Mouse (Mus musculus) erythroblast, embryonic 14.5 days (primary cell): ENCODE measurements around the gene Usb1. TPM values are rescaled to one million over a fixed set of nuclear protein-coding genes. Genes with fewer than 3 reads are reported as not detected.
"Not testable (repeated sequence)": the region's sequence is repeated elsewhere in the genome, so short reads cannot be mapped to it uniquely, and the experiment has no call there.

Source experiments
- H3K27me3 ChIP-seq: 2 replicates; pipeline ENCODE4 v1.6.1; 2012; ENCODE audit warnings: inconsistent platforms; ENCODE audit not compliant: control insufficient read depth
- H3K36me3 ChIP-seq: 2 replicates; pipeline ENCODE4 v1.6.1; 2012; ENCODE audit warnings: mild to moderate bottlenecking, inconsistent platforms; ENCODE audit not compliant: control insufficient read depth
- H3K4me1 ChIP-seq: 2 replicates; pipeline ENCODE4 v1.6.1; 2012; ENCODE audit warnings: inconsistent platforms; ENCODE audit not compliant: control insufficient read depth
- H3K4me3 ChIP-seq: replicated peaks from 2 replicates; pipeline ENCODE3; 2012; ENCODE audit warnings: moderate library complexity, mild to moderate bottlenecking, inconsistent platforms
- H3K9me3 ChIP-seq: 2 replicates; pipeline ENCODE4 v1.6.1; 2012; ENCODE audit warnings: low read length, inconsistent platforms, mixed read lengths; ENCODE audit not compliant: control insufficient read depth
- GATA1 ChIP-seq: IDR thresholded peaks from 2 replicates; pipeline ENCODE4 v1.6.1; 2012; ENCODE audit warnings: low read length, inconsistent platforms, mixed read lengths
- TAL1 ChIP-seq: IDR thresholded peaks from 3 replicates; pipeline ENCODE4 v1.6.1; 2012; ENCODE audit warnings: low read length, inconsistent platforms, mixed read lengths
- polyA plus RNA-seq: library from polyadenylated mRNA; stranded (reverse); fragments of >175 nt; gene quantifications from 2 replicates; pipeline ENCODE4 v1.2.3, GENCODE M21; 2012

The Usb1 gene
- polyA plus RNA-seq, 1 experiment, result 0.78 TPM

- no peaks in the 10 kb centered on the region for H3K27me3 ChIP-seq
- TF ChIP-seq GATA1 (no peak), TAL1 (no peak)
- no peaks in the 10 kb centered on the region for H3K36me3 ChIP-seq
- H3K4me3 ChIP-seq, result no peak overlapping the region
- 0 out of 2 replicates have a peak, but pooled peaks cover 3% of the 10 kb centered on the region for H3K9me3 ChIP-seq
- H3K4me1 ChIP-seq, result no peaks in the 10 kb centered on the region
Observed at GRCm38 (mm10) chr8:95377863-95378291, 45.8 kb downstream of the Usb1 start.

GRCm38 (mm10) chr8:95378928-95379327, 46.8 kb downstream of the Usb1 start:
- not testable (repeated sequence) for H3K36me3 ChIP-seq, H3K9me3 ChIP-seq, H3K27me3 ChIP-seq

DNA sequence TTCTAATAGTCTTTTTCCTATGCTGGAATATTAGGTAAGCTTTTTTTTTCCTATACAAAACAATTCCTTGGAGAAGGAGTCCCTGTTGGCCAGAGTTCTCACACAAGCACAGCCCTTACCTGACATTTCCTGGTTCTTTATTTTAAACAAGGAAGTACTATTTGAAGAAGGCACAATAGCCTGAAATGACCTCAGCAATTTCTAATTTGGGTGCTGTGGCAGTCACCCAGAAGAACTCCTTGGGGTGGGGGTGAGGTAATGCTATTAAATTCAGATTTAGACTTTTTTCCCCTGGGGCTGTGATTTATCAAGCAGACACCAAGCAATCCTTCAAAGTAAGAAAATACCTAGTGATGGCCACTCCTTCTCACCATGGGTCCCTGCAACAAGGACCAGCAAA, 48.9 kb downstream of the Usb1 start:
- no peaks in the 10 kb centered on the region for H3K4me1 ChIP-seq
- no peak for TF ChIP-seq GATA1
- no peak for TF ChIP-seq TAL1
- no peaks in the 10 kb centered on the region for H3K27me3 ChIP-seq
- 0 out of 2 replicates have a peak, but pooled peaks cover 3% of the 10 kb centered on the region for H3K9me3 ChIP-seq
- no peaks in the 10 kb centered on the region for H3K36me3 ChIP-seq
- H3K4me3 ChIP-seq, result no peak overlapping the region

More at GRCm38 (mm10) chr8:95378928-95379327, 46.8 kb downstream of the Usb1 start:
- not testable (repeated sequence) for H3K4me1 ChIP-seq, H3K4me3 ChIP-seq

- TF ChIP-seq TAL1 (no peak), GATA1 (no peak)
- no peaks in the 10 kb centered on the region for H3K4me1 ChIP-seq
Observed at GRCm38 (mm10) chr8:95381595-95381994, 49.5 kb downstream of the Usb1 start.

DNA sequence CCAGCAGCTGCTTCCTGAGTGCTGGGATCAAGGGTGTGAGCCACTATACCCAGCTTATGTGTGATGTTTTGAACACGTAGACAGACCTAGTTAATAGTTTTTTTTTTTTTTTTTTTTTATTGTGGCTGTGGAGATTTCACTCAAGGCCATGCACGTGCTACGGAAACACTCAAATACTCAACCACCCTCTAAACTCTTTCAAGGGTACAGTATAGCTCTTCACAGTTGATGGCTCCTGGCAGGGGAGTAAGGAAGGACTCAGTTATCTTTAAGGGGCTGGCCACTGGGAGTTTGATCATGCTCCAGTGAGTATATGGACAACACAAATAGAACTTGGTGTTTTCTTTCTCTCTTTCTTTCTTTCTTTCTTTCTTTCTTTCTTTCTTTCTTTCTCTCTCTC, 52.4 kb downstream of the Usb1 start:
- TF ChIP-seq TAL1, result no peak
- TF ChIP-seq GATA1, result no peak
- no peaks in the 10 kb centered on the region for H3K36me3 ChIP-seq
- no peaks in the 10 kb centered on the region for H3K9me3 ChIP-seq
- no peaks in the 10 kb centered on the region for H3K27me3 ChIP-seq
- no peak overlapping the region for H3K4me3 ChIP-seq
- H3K4me1 ChIP-seq, result no peaks in the 10 kb centered on the region

More at GRCm38 (mm10) chr8:95381595-95381994, 49.5 kb downstream of the Usb1 start:
- 0 out of 2 replicates have a peak, but pooled peaks cover 3% of the 10 kb centered on the region for H3K9me3 ChIP-seq
- no peaks in the 10 kb centered on the region for H3K27me3 ChIP-seq
- no peaks in the 10 kb centered on the region for H3K36me3 ChIP-seq
- H3K4me3 ChIP-seq, result no peak overlapping the region

GRCm38 (mm10) chr8:95386037-95386436, 54.0 kb downstream of the Usb1 start:
- Histone ChIP-seq H3K27me3 (0 out of 2 replicates have a peak, but pooled peaks cover 4% of the 10 kb centered on the region), H3K4me3 (no peak overlapping the region), H3K4me1 (no peaks in the 10 kb centered on the region), H3K36me3 (no peaks in the 10 kb centered on the region), H3K9me3 (no peaks in the 10 kb centered on the region)
- TF ChIP-seq GATA1, result no peak
- no peak for TF ChIP-seq TAL1

GRCm38 (mm10) chr8:95387221-95387620, 55.1 kb downstream of the Usb1 start:
- TF ChIP-seq GATA1, result no peak
- TF ChIP-seq TAL1, result no peak
- H3K4me1 ChIP-seq, result no peaks in the 10 kb centered on the region
- no peaks in the 10 kb centered on the region for H3K36me3 ChIP-seq
- no peaks in the 10 kb centered on the region for H3K9me3 ChIP-seq
- 0 out of 2 replicates have a peak, but pooled peaks cover 4% of the 10 kb centered on the region for H3K27me3 ChIP-seq
- no peak overlapping the region for H3K4me3 ChIP-seq

- TF ChIP-seq GATA1, result no peak
- no peaks in the 10 kb centered on the region for H3K36me3 ChIP-seq
- H3K9me3 ChIP-seq, result no peaks in the 10 kb centered on the region
- H3K4me3 ChIP-seq, result no peak overlapping the region
- H3K4me1 ChIP-seq, result no peaks in the 10 kb centered on the region
- 0 out of 2 replicates have a peak, but pooled peaks cover 4% of the 10 kb centered on the region for H3K27me3 ChIP-seq
Observed at GRCm38 (mm10) chr8:95387936-95388335, 55.9 kb downstream of the Usb1 start.

DNA sequence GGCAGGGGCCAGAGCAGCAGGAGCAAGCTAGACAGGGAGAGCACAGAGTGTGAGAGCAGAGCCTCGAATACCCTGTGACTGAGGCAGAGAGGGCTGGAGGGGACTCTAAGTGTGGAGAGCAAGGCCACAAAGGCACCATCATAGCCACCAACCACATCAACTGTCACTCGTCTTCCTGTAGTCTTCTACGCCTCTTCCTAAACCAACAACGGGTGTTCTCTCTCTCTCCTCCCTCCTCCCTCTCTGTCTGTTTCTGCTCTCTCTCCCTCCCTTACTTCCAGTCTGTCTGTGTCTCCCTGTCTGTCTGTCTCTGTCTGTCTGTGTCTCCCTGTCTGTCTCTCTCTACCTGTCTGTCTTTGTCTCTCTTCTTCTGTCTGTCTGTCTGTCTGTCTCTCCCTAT, 58.2 kb downstream of the Usb1 start:
- Histone ChIP-seq H3K36me3 (no peaks in the 10 kb centered on the region), H3K27me3 (0 out of 2 replicates have a peak, but pooled peaks cover 4% of the 10 kb centered on the region), H3K4me3 (no peak overlapping the region), H3K4me1 (no peaks in the 10 kb centered on the region), H3K9me3 (no peaks in the 10 kb centered on the region)
- TF ChIP-seq GATA1, result no peak
- TF ChIP-seq TAL1, result no peak

GRCm38 (mm10) chr8:95391101-95391500, 59.0 kb downstream of the Usb1 start:
- no peak for TF ChIP-seq TAL1
- no peak for TF ChIP-seq GATA1
- 0 out of 2 replicates have a peak, but pooled peaks cover 4% of the 10 kb centered on the region for H3K27me3 ChIP-seq
- no peaks in the 10 kb centered on the region for H3K36me3 ChIP-seq
- H3K4me1 ChIP-seq, result no peaks in the 10 kb centered on the region
- no peak overlapping the region for H3K4me3 ChIP-seq
- no peaks in the 10 kb centered on the region for H3K9me3 ChIP-seq
